Mouse (Mus musculus) embryonic facial prominence, embryonic 12.5 days (tissue): ENCODE measurements at regions not wholly inside any gene's neighbourhood (a gene's known extent, or its start where the extent isn't known, plus 50 kb on each side); places are given as distances from the start of the nearest gene placed in this dataset.
A peak's percentile ranks its signal among the peaks of the same experiment; 100 is the strongest.

Experiments used
- ATAC-seq: fragments of 200-750 bp; cut with Nextera tagmentation; 2 replicates; pipeline ENCODE4 v1.8.0; 2017; ENCODE audit not compliant: insufficient number of reproducible peaks, insufficient read depth, low FRiP score, low TSS enrichment
- H3K27ac ChIP-seq: fragments of 300-500 bp; sonication (generic); 2 replicates; pipeline ENCODE4 v1.5.1; 2016; ENCODE audit warnings: mild to moderate bottlenecking
- H3K27me3 ChIP-seq: fragments of 300-500 bp; sonication (generic); 2 replicates; pipeline ENCODE4 v1.6.1; 2016; ENCODE audit warnings: mild to moderate bottlenecking, moderate library complexity
- H3K36me3 ChIP-seq: fragments of 300-500 bp; sonication (generic); 2 replicates; pipeline ENCODE4 v1.6.1; 2016; ENCODE audit warnings: mild to moderate bottlenecking
- H3K4me1 ChIP-seq: fragments of 300-500 bp; sonication (generic); 2 replicates; pipeline ENCODE4 v1.6.1; 2016
- H3K4me2 ChIP-seq: fragments of 300-500 bp; sonication (generic); replicated peaks from 2 replicates; pipeline ENCODE4 v1.6.1; 2016; ENCODE audit warnings: mild to moderate bottlenecking, moderate library complexity
- H3K4me3 ChIP-seq: fragments of 300-500 bp; sonication (generic); 2 replicates; pipeline ENCODE4 v1.5.1; 2016; ENCODE audit warnings: mild to moderate bottlenecking
- H3K9ac ChIP-seq: fragments of 300-500 bp; sonication (generic); 2 replicates; pipeline ENCODE4 v1.6.1; 2016; ENCODE audit warnings: mild to moderate bottlenecking, moderate library complexity
- H3K9me3 ChIP-seq: fragments of 300-500 bp; sonication (generic); 2 replicates; pipeline ENCODE4 v1.6.1; 2016; ENCODE audit warnings: mild to moderate bottlenecking, moderate library complexity
- WGBS: fragments of 180-500 bp; shearing (Covaris S2); methylation state at CpG from one replicate; pipeline ENCODE4 v1.1.7; 2016; 5-methylcytosine and 5-hydroxymethylcytosine counted together

- Histone ChIP-seq H3K4me2 (no peak overlapping the region), H3K4me1 (peaks cover 13% of the 10 kb centered on the region; the same call in 1 of the 2 replicates), H3K27ac (0 out of 2 replicates have a peak overlapping the region, but pooled peaks have one; percentile 30), H3K9me3 (no peaks in the 10 kb centered on the region), H3K4me3 (no peak overlapping the region), H3K9ac (no peak overlapping the region), H3K36me3 (no peaks in the 10 kb centered on the region), H3K27me3 (no peaks in the 10 kb centered on the region)
- ATAC-seq = no peak
- 54% methylated on average over 8 of the region's 8 CpGs for WGBS
Observed at GRCm38 (mm10) chr10:126070984-126071713, 105.2 kb downstream of the Lrig3 start.

GRCm38 (mm10) chr10:126071714-126072057, 105.7 kb downstream of the Lrig3 start:
- no peaks in the 10 kb centered on the region for H3K36me3 ChIP-seq
- no peak overlapping the region for H3K9ac ChIP-seq
- H3K27me3 ChIP-seq = no peaks in the 10 kb centered on the region
- WGBS = 62% methylated on average over 3 of the region's 3 CpGs
- H3K4me1 ChIP-seq = peaks cover 13% of the 10 kb centered on the region; the same call in 1 of the 2 replicates
- ATAC-seq = no peak
- H3K9me3 ChIP-seq = no peaks in the 10 kb centered on the region
- H3K27ac ChIP-seq = 0 out of 2 replicates have a peak overlapping the region, but pooled peaks have one; percentile 30
- no peak overlapping the region for H3K4me3 ChIP-seq
- no peak overlapping the region for H3K4me2 ChIP-seq

GRCm38 (mm10) chr10:126077313-126077966, 111.5 kb downstream of the Lrig3 start:
- no peaks in the 10 kb centered on the region for H3K4me1 ChIP-seq
- H3K27me3 ChIP-seq = no peaks in the 10 kb centered on the region
- H3K9me3 ChIP-seq = no peaks in the 10 kb centered on the region
- no peak overlapping the region for H3K27ac ChIP-seq
- H3K36me3 ChIP-seq = no peaks in the 10 kb centered on the region
- 90% methylated on average over 1 of the region's 1 CpGs for WGBS
- H3K4me3 ChIP-seq = no peak overlapping the region
- H3K4me2 ChIP-seq = no peak overlapping the region
- no peak overlapping the region; the same call in 1 of the 2 replicates for H3K9ac ChIP-seq
- ATAC-seq = no peak

- Histone ChIP-seq H3K27ac (no peak overlapping the region), H3K4me2 (0 out of 2 replicates have a peak overlapping the region, but pooled peaks have one; percentile 2), H3K36me3 (no peaks in the 10 kb centered on the region), H3K4me3 (no peak overlapping the region), H3K27me3 (no peaks in the 10 kb centered on the region), H3K4me1 (no peaks in the 10 kb centered on the region), H3K9me3 (no peaks in the 10 kb centered on the region), H3K9ac (no peak overlapping the region)
- ATAC-seq = no peak
- WGBS = 54% methylated on average over 11 of the region's 11 CpGs
Observed at GRCm38 (mm10) chr10:126082576-126082975, 116.6 kb downstream of the Lrig3 start.

- Histone ChIP-seq H3K9ac (no peak overlapping the region), H3K4me2 (no peak overlapping the region), H3K4me3 (no peak overlapping the region), H3K36me3 (no peaks in the 10 kb centered on the region), H3K4me1 (no peaks in the 10 kb centered on the region), H3K27ac (no peak overlapping the region), H3K9me3 (no peaks in the 10 kb centered on the region), H3K27me3 (no peaks in the 10 kb centered on the region)
- WGBS = 81% methylated on average over 5 of the region's 5 CpGs
- ATAC-seq = no peak
Observed at GRCm38 (mm10) chr10:126086684-126087083, 120.7 kb downstream of the Lrig3 start.

GRCm38 (mm10) chr10:126094238-126094880, 128.4 kb downstream of the Lrig3 start:
- WGBS = 74% methylated on average over 16 of the region's 16 CpGs

GRCm38 (mm10) chr10:126097896-126098295, 131.9 kb downstream of the Lrig3 start:
- H3K4me3 ChIP-seq = no peak overlapping the region
- 86% methylated on average over 10 of the region's 10 CpGs for WGBS
- no peak overlapping the region for H3K9ac ChIP-seq
- no peaks in the 10 kb centered on the region for H3K9me3 ChIP-seq
- no peaks in the 10 kb centered on the region for H3K27me3 ChIP-seq
- H3K4me2 ChIP-seq = no peak overlapping the region
- no peaks in the 10 kb centered on the region for H3K36me3 ChIP-seq
- H3K4me1 ChIP-seq = 0 out of 2 replicates have a peak, but pooled peaks cover 3% of the 10 kb centered on the region
- no peak for ATAC-seq
- H3K27ac ChIP-seq = no peak overlapping the region

More at GRCm38 (mm10) chr10:126094238-126094880, 128.4 kb downstream of the Lrig3 start:
- no peaks in the 10 kb centered on the region for H3K9me3 ChIP-seq
- no peak overlapping the region for H3K9ac ChIP-seq
- H3K36me3 ChIP-seq = no peaks in the 10 kb centered on the region
- no peak for ATAC-seq
- 0 out of 2 replicates have a peak, but pooled peaks cover 3% of the 10 kb centered on the region for H3K4me1 ChIP-seq
- H3K27me3 ChIP-seq = no peaks in the 10 kb centered on the region
- H3K4me2 ChIP-seq = no peak overlapping the region
- H3K4me3 ChIP-seq = no peak overlapping the region
- no peak overlapping the region for H3K27ac ChIP-seq

- no peak overlapping the region for H3K9ac ChIP-seq
- no peaks in the 10 kb centered on the region for H3K27me3 ChIP-seq
- H3K4me2 ChIP-seq = no peak overlapping the region
- no peaks in the 10 kb centered on the region for H3K4me1 ChIP-seq
- no peak overlapping the region for H3K27ac ChIP-seq
- WGBS = 88% methylated on average over 15 of the region's 15 CpGs
- no peaks in the 10 kb centered on the region for H3K9me3 ChIP-seq
- H3K4me3 ChIP-seq = no peak overlapping the region
- no peaks in the 10 kb centered on the region for H3K36me3 ChIP-seq
- ATAC-seq = no peak
Observed at GRCm38 (mm10) chr10:126102876-126103275, 136.9 kb downstream of the Lrig3 start.

GRCm38 (mm10) chr10:126113106-126113505, 147.1 kb downstream of the Lrig3 start:
- no peak overlapping the region for H3K27ac ChIP-seq
- H3K4me2 ChIP-seq = no peak overlapping the region
- no peak for ATAC-seq
- 91% methylated on average over 5 of the region's 5 CpGs for WGBS
- H3K36me3 ChIP-seq = no peaks in the 10 kb centered on the region
- H3K9ac ChIP-seq = no peak overlapping the region
- no peaks in the 10 kb centered on the region for H3K4me1 ChIP-seq
- H3K9me3 ChIP-seq = no peaks in the 10 kb centered on the region
- no peaks in the 10 kb centered on the region for H3K27me3 ChIP-seq
- H3K4me3 ChIP-seq = no peak overlapping the region

GRCm38 (mm10) chr10:126115386-126115785, 149.4 kb downstream of the Lrig3 start:
- no peaks in the 10 kb centered on the region for H3K27me3 ChIP-seq
- H3K9ac ChIP-seq = no peak overlapping the region
- no peak for ATAC-seq
- H3K36me3 ChIP-seq = no peaks in the 10 kb centered on the region
- WGBS = 86% methylated on average over 7 of the region's 7 CpGs
- no peak overlapping the region for H3K4me3 ChIP-seq
- no peaks in the 10 kb centered on the region for H3K4me1 ChIP-seq
- no peak overlapping the region for H3K27ac ChIP-seq
- no peaks in the 10 kb centered on the region for H3K9me3 ChIP-seq
- H3K4me2 ChIP-seq = no peak overlapping the region

- ATAC-seq = no peak
- no peaks in the 10 kb centered on the region for H3K9me3 ChIP-seq
- 80% methylated on average over 10 of the region's 10 CpGs for WGBS
Observed at GRCm38 (mm10) chr10:126121626-126122025, 155.7 kb downstream of the Lrig3 start.

GRCm38 (mm10) chr10:126122504-126122903, 156.5 kb downstream of the Lrig3 start:
- no peak overlapping the region for H3K27ac ChIP-seq
- H3K9me3 ChIP-seq = no peaks in the 10 kb centered on the region
- WGBS = 80% methylated on average over 5 of the region's 5 CpGs
- ATAC-seq = no peak
- H3K4me2 ChIP-seq = no peak overlapping the region
- H3K4me1 ChIP-seq = no peaks in the 10 kb centered on the region
- H3K9ac ChIP-seq = no peak overlapping the region
- no peak overlapping the region for H3K4me3 ChIP-seq
- no peaks in the 10 kb centered on the region for H3K27me3 ChIP-seq
- no peaks in the 10 kb centered on the region for H3K36me3 ChIP-seq

More at GRCm38 (mm10) chr10:126121626-126122025, 155.7 kb downstream of the Lrig3 start:
- Histone ChIP-seq H3K36me3 (no peaks in the 10 kb centered on the region), H3K4me3 (no peak overlapping the region), H3K4me1 (no peaks in the 10 kb centered on the region), H3K27me3 (no peaks in the 10 kb centered on the region), H3K27ac (no peak overlapping the region), H3K4me2 (no peak overlapping the region), H3K9ac (no peak overlapping the region)
